Mouse (Mus musculus) spleen, embryonic (tissue): ENCODE measurements at regions not wholly inside any gene's neighbourhood (a gene's known extent, or its start where the extent isn't known, plus 50 kb on each side); places are given as distances from the start of the nearest gene placed in this dataset.

Experiments
- CTCF ChIA-PET: fragments of 350-600 bp; sonication (Branson Sonifier 250); formaldehyde crosslinking; loops from one replicate; lab custom pipeline; 2022; lab: Charles Lee

GRCm38 (mm10) chr9:117967080-117967479 lies 73.2 kb upstream of the Azi2 start:
- CTCF ChIA-PET: no interaction called here

- CTCF ChIA-PET: no interaction called here
Observed at GRCm38 (mm10) chr9:117966326-117966989, 73.8 kb upstream of the Azi2 start.

DNA sequence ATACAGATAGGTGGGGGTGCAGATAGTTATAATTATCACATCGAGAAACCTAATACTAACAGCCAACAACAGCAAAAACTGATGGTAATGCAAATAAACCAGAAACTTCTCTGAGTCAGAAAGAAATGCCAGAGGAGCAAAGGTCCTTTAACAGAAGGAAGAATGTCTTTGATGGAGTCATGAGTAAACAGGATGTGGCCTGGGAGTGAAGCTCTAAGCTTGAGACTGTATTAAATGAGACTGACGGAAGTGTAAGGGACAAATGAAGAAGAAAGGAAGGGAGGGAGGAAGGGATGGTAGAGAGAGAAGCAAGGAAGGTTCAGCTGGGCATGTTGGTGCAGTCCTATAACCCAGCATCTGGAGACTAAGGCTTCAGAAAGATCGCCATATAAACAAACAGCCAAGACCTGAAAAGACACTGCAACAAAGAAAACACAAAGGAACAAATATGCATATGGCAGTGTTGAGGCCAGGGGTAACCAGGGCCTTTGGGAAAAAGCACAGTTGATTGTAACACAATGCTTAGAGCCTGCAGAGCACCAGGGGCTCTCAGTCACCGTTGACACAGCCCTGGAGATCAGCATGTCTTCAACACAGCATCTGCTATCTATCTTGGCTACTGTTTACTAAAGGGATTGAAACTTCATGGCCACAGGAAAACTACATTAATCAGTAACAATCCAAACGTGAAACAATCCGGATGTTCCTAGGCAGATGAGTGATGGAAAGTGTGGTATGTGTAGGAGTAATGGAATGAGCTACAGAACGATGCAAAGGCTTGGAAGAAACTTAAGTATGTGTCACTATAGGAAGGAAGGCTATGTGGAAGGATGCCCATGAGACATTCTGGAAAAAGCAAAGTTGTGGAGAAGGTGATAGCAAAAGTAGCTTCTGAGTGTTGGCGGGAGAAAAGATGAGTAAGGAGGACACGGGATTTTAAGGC lies 77.9 kb upstream of the Azi2 start:
- CTCF ChIA-PET: no interaction called here

GRCm38 (mm10) chr9:117959845-117960244 lies 80.5 kb upstream of the Azi2 start:
- CTCF ChIA-PET: no interaction called here

DNA sequence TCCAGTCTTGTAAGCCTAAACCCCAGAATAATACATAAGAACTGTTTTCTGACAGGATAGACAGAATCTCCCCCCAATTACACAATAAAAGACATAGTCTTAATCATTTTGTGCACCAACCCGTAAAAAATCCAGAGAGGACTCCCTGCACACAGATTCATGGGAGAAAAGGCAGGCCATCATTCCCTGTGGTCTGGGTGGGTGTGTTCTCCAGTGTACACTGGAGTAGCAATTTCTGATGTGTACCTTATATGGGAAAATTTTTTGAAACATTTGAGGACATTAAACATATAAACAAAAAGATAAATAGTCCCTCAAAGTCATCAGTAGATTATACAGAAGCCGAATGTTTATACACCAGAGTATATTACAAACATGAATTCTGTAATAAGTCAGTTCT lies 83.1 kb upstream of the Azi2 start:
- CTCF ChIA-PET: no interaction called here

- CTCF ChIA-PET: no interaction called here
Observed at GRCm38 (mm10) chr9:117956691-117957090, 83.6 kb upstream of the Azi2 start.

GRCm38 (mm10) chr9:117927466-117927847 lies 112.8 kb upstream of the Azi2 start:
- CTCF ChIA-PET: no interaction called here

- CTCF ChIA-PET: no interaction called here
Observed at GRCm38 (mm10) chr9:117926700-117927465, 113.4 kb upstream of the Azi2 start.

GRCm38 (mm10) chr9:117922992-117923391 lies 117.3 kb upstream of the Azi2 start:
- CTCF ChIA-PET: no interaction called here

DNA sequence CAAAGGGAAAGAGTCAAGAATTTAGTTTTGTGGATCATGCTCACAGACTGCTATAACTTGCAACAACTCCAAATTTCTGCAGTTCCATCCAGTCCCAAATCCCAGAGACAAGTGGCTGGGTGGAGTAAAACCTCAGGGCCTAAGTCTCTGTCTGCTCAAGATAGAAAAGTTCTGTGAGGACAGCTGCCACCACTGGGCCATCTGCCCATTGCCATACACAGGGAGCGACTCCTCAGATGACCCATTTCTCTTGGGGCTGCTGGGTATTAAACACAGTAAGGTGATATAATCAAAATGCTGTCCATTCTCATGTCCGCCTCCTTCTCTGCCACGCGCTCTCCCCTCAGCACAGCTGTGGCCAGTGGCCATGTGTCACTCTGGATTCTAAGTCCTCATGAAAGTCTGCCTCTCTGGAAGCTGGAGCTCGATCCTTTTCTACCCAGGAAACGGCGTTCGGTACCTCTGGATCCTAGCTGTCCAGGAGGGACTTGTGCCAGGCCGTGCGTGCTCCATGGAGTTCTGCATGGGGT lies 132.3 kb upstream of the Azi2 start:
- CTCF ChIA-PET: no interaction called here

DNA sequence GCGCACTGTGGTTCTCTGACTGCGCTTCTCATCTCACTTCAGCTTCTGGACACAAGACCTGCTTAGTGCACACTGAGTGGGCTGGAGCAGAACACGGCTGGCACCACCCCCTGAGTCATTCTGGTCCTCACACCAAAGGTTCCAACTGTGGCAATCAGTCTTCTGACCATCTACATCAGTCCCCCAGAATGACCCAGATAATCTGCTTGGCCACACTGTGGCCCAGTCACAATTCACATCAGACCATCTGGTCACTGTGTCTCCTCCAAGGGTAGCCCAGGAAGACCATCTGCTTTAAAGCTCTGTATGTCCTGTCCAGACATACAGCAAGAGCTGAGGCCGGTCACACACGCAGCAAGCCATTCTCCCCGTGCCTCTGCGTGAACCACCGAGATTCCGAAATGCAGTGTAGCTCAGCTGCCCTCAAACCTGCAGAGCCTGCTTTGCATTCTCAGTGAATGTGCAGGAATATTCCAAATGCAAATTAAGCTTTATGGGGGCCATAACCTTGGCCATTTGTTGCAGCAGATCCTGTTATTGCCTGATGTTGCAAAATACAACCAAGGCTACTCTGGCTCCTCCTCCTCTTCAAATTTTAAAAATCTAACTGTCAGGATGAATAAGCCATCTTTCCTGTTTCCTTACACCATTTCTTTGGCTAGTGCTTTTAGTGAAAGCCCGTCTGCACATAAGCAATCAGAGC lies 135.1 kb upstream of the Azi2 start:
- CTCF ChIA-PET: no interaction called here

DNA sequence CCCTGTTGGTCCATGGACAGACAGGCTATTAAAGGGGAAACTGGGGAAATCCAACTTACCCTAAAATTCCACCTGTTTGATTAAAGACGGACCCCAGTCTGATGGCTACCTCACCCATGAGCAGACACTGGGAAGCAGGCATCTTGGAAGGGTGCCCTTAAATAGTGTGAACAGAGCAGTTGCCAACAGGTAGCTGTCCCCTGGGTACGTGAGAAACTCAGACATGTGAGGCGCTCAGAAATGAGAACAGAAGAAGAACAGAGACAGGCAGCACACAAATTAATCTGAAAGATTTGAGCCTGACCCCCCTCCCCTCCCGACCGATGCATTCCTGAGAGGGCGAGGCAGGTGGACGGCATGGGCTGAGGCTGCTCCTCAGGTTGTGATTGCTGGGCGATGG lies 135.7 kb upstream of the Azi2 start:
- CTCF ChIA-PET: no interaction called here

DNA sequence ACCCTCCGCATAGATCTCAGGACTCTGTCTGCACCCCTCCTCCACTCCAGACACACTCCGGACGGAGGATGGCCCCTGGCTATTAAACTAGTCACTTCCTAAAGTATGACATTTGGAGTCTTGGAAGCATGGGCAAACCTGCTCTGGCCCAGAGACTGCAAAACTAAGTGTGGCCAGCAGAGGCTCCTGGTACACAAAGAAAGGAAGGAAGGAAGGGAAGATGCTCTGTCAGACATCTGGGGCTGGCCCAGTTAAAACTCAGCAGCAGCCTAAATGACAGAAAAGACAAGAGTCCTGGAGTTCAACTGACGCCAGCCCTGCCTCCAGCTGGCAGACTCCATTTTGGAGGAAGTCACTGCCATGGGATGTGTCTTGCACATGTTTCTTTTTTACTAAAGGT lies 137.3 kb upstream of the Azi2 start:
- CTCF ChIA-PET: no interaction called here

- CTCF ChIA-PET: no interaction called here
Observed at GRCm38 (mm10) chr9:117902239-117902939, 137.9 kb upstream of the Azi2 start.

DNA sequence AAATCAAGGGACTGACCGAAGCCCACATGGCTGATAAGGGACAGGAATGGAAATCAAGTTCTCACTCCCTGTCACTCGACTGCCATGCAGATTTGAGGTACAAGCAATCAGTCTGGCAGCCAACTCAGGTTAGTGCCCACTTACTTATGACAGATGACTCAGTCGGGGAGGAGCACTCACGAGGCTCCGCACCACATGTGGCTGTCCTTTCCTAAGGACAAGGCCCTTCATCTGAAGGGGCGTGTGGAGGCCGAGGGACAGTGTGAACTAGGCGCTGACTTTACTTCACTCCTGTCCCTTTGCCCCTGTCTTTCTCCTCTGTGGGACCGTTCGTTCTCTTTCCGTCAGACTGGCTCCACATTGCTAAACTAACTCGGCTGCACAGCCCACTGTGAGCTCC lies 139.7 kb upstream of the Azi2 start:
- CTCF ChIA-PET: no interaction called here

GRCm38 (mm10) chr9:117896517-117896916 lies 143.8 kb upstream of the Azi2 start:
- CTCF ChIA-PET: no interaction called here

GRCm38 (mm10) chr9:117892601-117893000 lies 147.7 kb upstream of the Azi2 start:
- CTCF ChIA-PET: no interaction called here

DNA sequence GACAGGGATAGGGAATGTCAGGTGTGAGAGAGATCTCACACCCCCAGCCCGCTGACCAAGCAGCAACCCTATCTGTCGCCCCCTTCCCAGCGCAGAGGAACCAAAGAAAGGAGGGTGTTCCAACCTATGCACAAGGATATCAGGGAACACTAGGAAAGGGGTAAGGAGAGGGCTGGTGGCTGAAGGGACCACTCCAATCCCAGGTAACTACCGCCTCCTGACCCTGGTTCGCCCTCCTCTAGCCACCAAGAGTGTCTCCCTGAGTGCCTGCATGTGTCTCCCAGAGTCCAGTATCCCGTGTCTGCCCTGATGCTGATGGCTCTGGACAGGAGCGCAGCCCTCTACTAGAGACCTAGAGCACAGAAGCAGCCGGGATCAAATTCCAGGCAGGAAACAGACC lies 167.1 kb upstream of the Azi2 start:
- CTCF ChIA-PET: no interaction called here

DNA sequence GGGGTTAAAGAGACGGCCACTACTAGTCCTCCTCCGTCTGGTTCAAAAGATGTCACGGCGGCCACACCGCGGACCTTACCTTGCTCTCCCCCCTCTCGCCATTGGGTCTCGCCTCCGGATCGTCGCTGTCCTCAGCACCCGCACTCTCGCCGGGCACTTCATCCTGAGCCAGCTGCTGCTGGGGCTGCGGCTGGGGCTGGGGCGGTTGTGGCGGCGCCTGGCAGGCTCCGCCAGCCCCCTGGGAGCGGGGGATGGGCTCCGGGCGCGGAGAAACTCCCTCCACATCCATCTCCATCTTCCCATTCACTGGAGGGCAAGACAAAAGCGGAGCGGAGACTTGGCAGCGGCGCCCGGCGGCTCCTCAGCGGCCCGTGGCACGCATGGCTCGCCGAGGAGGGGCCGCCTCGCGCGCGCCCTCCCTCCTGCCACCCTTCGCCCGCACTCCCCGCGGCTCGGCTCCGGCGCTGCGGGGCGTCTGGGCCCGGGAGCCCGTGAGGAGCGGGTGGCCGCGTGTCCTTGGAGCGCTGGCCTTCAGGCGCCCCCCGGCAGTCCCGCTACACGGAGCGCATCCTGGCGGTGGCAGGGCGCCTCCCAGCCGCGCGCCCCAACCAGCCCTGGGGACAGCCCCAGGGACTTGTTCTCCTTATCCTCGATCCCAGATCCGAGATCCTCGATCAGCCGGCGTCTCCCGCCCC lies 167.8 kb upstream of the Azi2 start:
- CTCF ChIA-PET: no interaction called here

DNA sequence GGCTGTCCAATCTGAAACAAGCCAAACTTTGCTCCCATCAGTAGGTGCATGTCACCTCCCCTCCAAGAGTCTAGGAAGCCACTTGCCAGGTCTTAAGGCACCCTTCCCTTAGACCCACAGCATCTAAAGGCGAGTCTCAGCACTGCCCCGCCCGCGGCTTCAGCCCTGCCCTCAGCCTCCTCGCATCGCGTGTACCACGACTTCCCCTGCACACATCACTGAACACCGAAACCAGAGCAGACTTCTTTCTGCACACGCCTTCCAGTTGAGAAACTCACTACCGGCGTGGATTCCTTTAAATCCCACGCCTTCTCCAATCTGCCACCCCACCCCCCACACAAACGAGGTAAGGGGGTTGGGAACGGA lies 168.3 kb upstream of the Azi2 start:
- CTCF ChIA-PET: no interaction called here
